Mouse (Mus musculus) kidney, embryonic 15.5 days (tissue): ENCODE measurements around the gene Erlec1. TPM values are rescaled to one million over a fixed set of nuclear protein-coding genes. Genes with fewer than 3 reads are reported as not detected.

Experiments used
- ATAC-seq: fragments of 200-750 bp; cut with Nextera tagmentation; replicated peaks from 2 replicates; pipeline ENCODE4 v1.8.0; 2017; ENCODE audit warnings: moderate TSS enrichment; ENCODE audit not compliant: low FRiP score
- H3K27ac ChIP-seq: fragments of 300-500 bp; sonication (generic); 2 replicates; pipeline ENCODE4 v1.5.1; 2015; ENCODE audit warnings: mild to moderate bottlenecking, inconsistent platforms
- H3K27me3 ChIP-seq: fragments of 300-500 bp; sonication (generic); 2 replicates; pipeline ENCODE4 v1.6.1; 2015; ENCODE audit warnings: inconsistent platforms
- H3K36me3 ChIP-seq: fragments of 300-500 bp; sonication (generic); 2 replicates; pipeline ENCODE4 v1.6.1; 2015; ENCODE audit warnings: inconsistent platforms
- H3K4me1 ChIP-seq: fragments of 300-500 bp; sonication (generic); 2 replicates; pipeline ENCODE4 v1.6.1; 2015; ENCODE audit warnings: inconsistent platforms
- H3K4me2 ChIP-seq: fragments of 300-500 bp; sonication (generic); 2 replicates; pipeline ENCODE4 v1.6.1; 2015; ENCODE audit warnings: moderate library complexity, mild to moderate bottlenecking, inconsistent platforms
- H3K4me3 ChIP-seq: fragments of 300-500 bp; sonication (generic); replicated peaks from 2 replicates; pipeline ENCODE4 v1.5.1; 2015; ENCODE audit warnings: mild to moderate bottlenecking, inconsistent platforms
- H3K9ac ChIP-seq: fragments of 300-500 bp; sonication (generic); 2 replicates; pipeline ENCODE4 v1.6.1; 2015; ENCODE audit warnings: mild to moderate bottlenecking, inconsistent platforms
- H3K9me3 ChIP-seq: fragments of 300-500 bp; sonication (generic); replicated peaks from 2 replicates; pipeline ENCODE4 v1.6.1; 2016; ENCODE audit warnings: inconsistent platforms
- whole genome bisulfite sequencing: fragments of 180-500 bp; shearing (Covaris S2); methylation state at CpG from one replicate; pipeline ENCODE4 v1.1.7; 2015; ENCODE audit warnings: mixed read lengths; 5-methylcytosine and 5-hydroxymethylcytosine counted together
- polyA plus RNA-seq: library from polyadenylated mRNA; unstranded; fragments of >200 nt; fragmentation: Nextera tagmentation; extraction: Ambion mirVana; gene quantifications from 2 replicates; pipeline ENCODE4 v1.2.1, GENCODE M21; 2015

Gene Erlec1
- polyA plus RNA-seq, 1 experiment from 2014 or later: 11.9 TPM

GRCm38 (mm10) chr11:30943522-30943921 is 10.6 kb downstream of the Erlec1 start:
- no peaks in the 10 kb centered on the region for H3K27me3 ChIP-seq
- WGBS: 89% methylated on average over 2 of the region's 2 CpGs
- no peak overlapping the region for H3K27ac ChIP-seq
- ATAC-seq: no peak
- H3K4me3 ChIP-seq: no peak overlapping the region
- H3K4me2 ChIP-seq: no peak overlapping the region
- no peaks in the 10 kb centered on the region for H3K4me1 ChIP-seq
- H3K9ac ChIP-seq: no peak overlapping the region
- H3K9me3 ChIP-seq: no peaks in the 10 kb centered on the region
- peaks cover 73% of the 10 kb centered on the region for H3K36me3 ChIP-seq

- 100% methylated on average over 1 of the region's 1 CpGs for WGBS
- Histone ChIP-seq H3K9me3 (no peaks in the 10 kb centered on the region), H3K4me1 (no peaks in the 10 kb centered on the region), H3K4me2 (no peak overlapping the region), H3K27me3 (no peaks in the 10 kb centered on the region), H3K36me3 (peaks cover 54% of the 10 kb centered on the region), H3K9ac (no peak overlapping the region), H3K4me3 (no peak overlapping the region), H3K27ac (no peak overlapping the region)
- ATAC-seq: no peak
Measured at GRCm38 (mm10) chr11:30928498-30928897, 25.6 kb downstream of the Erlec1 start.

- Histone ChIP-seq H3K27me3 (no peaks in the 10 kb centered on the region), H3K9ac (no peak overlapping the region), H3K4me2 (no peak overlapping the region), H3K4me3 (no peak overlapping the region), H3K4me1 (no peaks in the 10 kb centered on the region), H3K36me3 (peaks cover 53% of the 10 kb centered on the region), H3K9me3 (no peaks in the 10 kb centered on the region), H3K27ac (no peak overlapping the region)
- no peak for ATAC-seq
Measured at GRCm38 (mm10) chr11:30928079-30928478, 26.1 kb downstream of the Erlec1 start.

- ATAC-seq: no peak
- Histone ChIP-seq H3K9me3 (no peaks in the 10 kb centered on the region), H3K4me1 (no peaks in the 10 kb centered on the region), H3K27ac (no peak overlapping the region), H3K4me2 (no peak overlapping the region), H3K4me3 (no peak overlapping the region), H3K27me3 (no peaks in the 10 kb centered on the region), H3K9ac (no peak overlapping the region), H3K36me3 (peaks cover 30% of the 10 kb centered on the region)
- 94% methylated on average over 3 of the region's 3 CpGs for WGBS
Measured at GRCm38 (mm10) chr11:30923283-30923682, 30.9 kb downstream of the Erlec1 start.

GRCm38 (mm10) chr11:30920641-30921040 is 33.5 kb downstream of the Erlec1 start:
- no peaks in the 10 kb centered on the region for H3K9me3 ChIP-seq
- no peak overlapping the region for H3K9ac ChIP-seq
- no peak overlapping the region for H3K4me2 ChIP-seq
- 68% methylated on average over 1 of the region's 1 CpGs for WGBS
- H3K27ac ChIP-seq: no peak overlapping the region
- no peak overlapping the region for H3K4me3 ChIP-seq
- no peaks in the 10 kb centered on the region for H3K4me1 ChIP-seq
- peaks cover 7% of the 10 kb centered on the region for H3K36me3 ChIP-seq
- ATAC-seq: no peak
- H3K27me3 ChIP-seq: no peaks in the 10 kb centered on the region

GRCm38 (mm10) chr11:30912311-30912710 is 41.8 kb downstream of the Erlec1 start:
- no peaks in the 10 kb centered on the region for H3K27me3 ChIP-seq
- no peak overlapping the region for H3K27ac ChIP-seq
- no peak overlapping the region for H3K9ac ChIP-seq
- no peaks in the 10 kb centered on the region for H3K4me1 ChIP-seq
- no peaks in the 10 kb centered on the region for H3K36me3 ChIP-seq
- 86% methylated on average over 3 of the region's 3 CpGs for WGBS
- H3K9me3 ChIP-seq: no peaks in the 10 kb centered on the region
- no peak overlapping the region for H3K4me2 ChIP-seq
- no peak for ATAC-seq
- H3K4me3 ChIP-seq: no peak overlapping the region

GRCm38 (mm10) chr11:30899312-30899711 is 54.8 kb downstream of the Erlec1 start:
- Histone ChIP-seq H3K4me2 (no peak overlapping the region), H3K4me1 (no peaks in the 10 kb centered on the region), H3K9me3 (no peaks in the 10 kb centered on the region), H3K4me3 (no peak overlapping the region), H3K9ac (no peak overlapping the region), H3K36me3 (no peaks in the 10 kb centered on the region), H3K27me3 (no peaks in the 10 kb centered on the region), H3K27ac (no peak overlapping the region)
- ATAC-seq: no peak

- Histone ChIP-seq H3K4me2 (no peak overlapping the region), H3K4me1 (no peaks in the 10 kb centered on the region)
Measured at GRCm38 (mm10) chr11:30896201-30896600, 57.9 kb downstream of the Erlec1 start.

GRCm38 (mm10) chr11:30888153-30888552 is 66.0 kb downstream of the Erlec1 start:
- ATAC-seq: no peak
- no peak overlapping the region for H3K4me2 ChIP-seq
- peaks cover 8% of the 10 kb centered on the region for H3K4me1 ChIP-seq
- H3K27ac ChIP-seq: no peak overlapping the region
- peaks cover 4% of the 10 kb centered on the region; the same call in 1 of the 2 replicates for H3K27me3 ChIP-seq
- no peaks in the 10 kb centered on the region for H3K36me3 ChIP-seq
- H3K4me3 ChIP-seq: no peak overlapping the region
- no peaks in the 10 kb centered on the region for H3K9me3 ChIP-seq
- WGBS: 85% methylated on average over 2 of the region's 2 CpGs
- H3K9ac ChIP-seq: no peak overlapping the region

More at GRCm38 (mm10) chr11:30896201-30896600, 57.9 kb downstream of the Erlec1 start:
- Histone ChIP-seq H3K36me3 (no peaks in the 10 kb centered on the region), H3K4me3 (no peak overlapping the region), H3K9me3 (no peaks in the 10 kb centered on the region), H3K27ac (no peak overlapping the region), H3K27me3 (no peaks in the 10 kb centered on the region), H3K9ac (no peak overlapping the region)
- no peak for ATAC-seq
- WGBS: 95% methylated on average over 1 of the region's 1 CpGs

- Histone ChIP-seq H3K27me3 (peaks cover 4% of the 10 kb centered on the region; the same call in 1 of the 2 replicates), H3K9me3 (no peaks in the 10 kb centered on the region), H3K4me3 (peak within 1 kb of the TSS; percentile 51), H3K27ac (no peak within 1 kb of the TSS), H3K4me1 (peaks cover 8% of the 10 kb centered on the region), H3K9ac (peak within 1 kb of the TSS; percentile 38; the same call in 1 of the 2 replicates), H3K4me2 (peak within 1 kb of the TSS; percentile 81), H3K36me3 (peaks cover 7% of the 10 kb centered on the region)
- ATAC-seq: peak; percentile 98
- WGBS: 4% methylated on average over 41 of the region's 41 CpGs
Measured at GRCm38 (mm10) chr11:30885171-30885871, 68.8 kb downstream of the Erlec1 start, which contains the start of the genes Gpr75 and Asb3. Gene Gpr75 (plus strand): TSS chr11:30885358. Gene Asb3 (plus strand): TSS chr11:30885416.
